Mouse (Mus musculus): ENCODE measurements around the gene Plekhs1.

DNA sequence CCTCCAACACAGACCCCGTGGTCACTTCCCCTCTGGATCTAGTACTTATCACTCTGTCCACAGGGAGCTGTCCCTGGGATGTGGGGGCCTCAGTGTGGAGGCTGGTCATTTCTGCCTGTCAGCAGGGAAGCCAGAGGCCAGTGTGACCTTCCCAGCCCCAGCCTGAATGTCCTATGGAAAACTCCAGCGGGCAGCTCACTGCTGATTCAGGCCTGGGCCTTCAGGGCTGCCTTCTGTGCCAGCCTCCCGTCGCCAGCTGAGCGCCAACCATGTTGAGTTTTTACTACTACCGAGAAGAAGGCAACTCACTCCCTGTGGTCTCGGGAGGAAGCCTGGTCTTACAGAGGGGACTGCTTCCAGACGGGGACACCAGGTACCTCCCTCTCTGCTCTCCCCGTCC, 35.9 kb upstream of the Plekhs1 start:
- TF ChIP-seq CTCF (IDR thresholded peaks at IDR 0.05; ENCODE audit: extremely low read depth, insufficient read depth, insufficient read length, insufficient replicate concordance) (no peak), POLR2A (IDR thresholded peaks at IDR 0.05; ENCODE audit: low read depth, low read length) (no peak)
